Mouse (Mus musculus) skeletal muscle tissue, adult 2 months (tissue): Measurements from ENCODE around the gene Tgfb1.
"Not testable (repeated sequence)": the region's sequence is repeated elsewhere in the genome, so short reads cannot be mapped to it uniquely, and the experiment has no call there.

Experiments
- DNase-seq: peaks from one replicate; pipeline ENCODE4 v3.0.0-alpha.2; 2012; ENCODE audit warnings: low read depth, low spot score

The Tgfb1 gene

DNA sequence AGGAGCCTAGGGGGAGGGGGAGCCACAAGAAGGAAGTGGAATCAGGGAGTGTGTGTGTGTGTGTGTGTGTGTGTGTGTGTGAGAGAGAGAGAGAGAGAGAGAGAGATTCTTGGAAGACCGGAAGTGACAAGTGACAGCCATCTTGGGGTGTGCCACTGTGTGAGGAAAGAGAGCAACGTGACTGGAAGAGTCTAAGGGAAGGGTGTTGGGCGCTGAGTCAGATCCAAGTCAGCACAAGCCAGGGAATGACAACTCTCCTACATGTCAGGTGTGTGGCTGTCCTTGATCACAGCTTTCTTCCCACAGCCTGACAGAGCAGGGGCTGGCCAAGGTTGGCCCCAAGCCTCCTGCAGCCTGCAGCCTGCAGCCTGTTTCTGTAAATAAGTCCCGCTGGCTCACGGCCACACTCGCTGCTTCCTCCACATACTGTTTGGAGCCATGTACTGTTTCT is 19.0 kb downstream of the Tgfb1 start:
- no peak for DNase-seq

- DNase-seq: no peak
These were observed 19.9 kb downstream of the Tgfb1 start for GRCm38 (mm10) chr7:25706578-25707170.

- no peak for DNase-seq
These were observed 20.9 kb downstream of the Tgfb1 start for GRCm38 (mm10) chr7:25707581-25708292.

GRCm38 (mm10) chr7:25709961-25710360 is 23.2 kb downstream of the Tgfb1 start:
- no peak for DNase-seq

GRCm38 (mm10) chr7:25710519-25711130 is 23.8 kb downstream of the Tgfb1 start:
- DNase-seq: no peak

- DNase-seq: no peak
These were observed 24.4 kb downstream of the Tgfb1 start for GRCm38 (mm10) chr7:25711165-25711564.

GRCm38 (mm10) chr7:25711731-25712197 is 25.0 kb downstream of the Tgfb1 start:
- DNase-seq: peak; percentile 67

DNA sequence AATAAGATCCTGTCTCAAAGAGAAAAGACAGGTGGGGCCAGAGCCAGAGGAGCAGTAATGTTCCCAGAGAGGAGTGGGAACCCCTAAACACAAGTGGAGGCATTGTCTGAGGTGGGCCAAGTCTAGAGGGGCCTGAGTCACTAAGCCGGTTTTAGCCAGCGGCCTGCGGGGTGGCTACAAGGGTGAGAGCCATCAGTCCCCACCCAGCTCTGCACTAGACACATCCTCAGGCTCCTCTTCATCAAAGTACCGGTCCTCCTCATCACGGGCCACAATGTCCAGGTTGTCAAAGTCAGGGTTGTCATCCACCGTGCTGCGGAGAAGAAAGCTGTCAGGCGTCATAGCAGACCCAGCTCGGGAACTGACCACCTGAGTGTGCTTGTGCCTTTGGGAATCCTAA is 26.0 kb downstream of the Tgfb1 start:
- DNase-seq: no peak

GRCm38 (mm10) chr7:25714581-25714980 is 27.8 kb downstream of the Tgfb1 start:
- DNase-seq: no peak

GRCm38 (mm10) chr7:25715731-25716271 is 29.0 kb downstream of the Tgfb1 start:
- DNase-seq: no peak

DNA sequence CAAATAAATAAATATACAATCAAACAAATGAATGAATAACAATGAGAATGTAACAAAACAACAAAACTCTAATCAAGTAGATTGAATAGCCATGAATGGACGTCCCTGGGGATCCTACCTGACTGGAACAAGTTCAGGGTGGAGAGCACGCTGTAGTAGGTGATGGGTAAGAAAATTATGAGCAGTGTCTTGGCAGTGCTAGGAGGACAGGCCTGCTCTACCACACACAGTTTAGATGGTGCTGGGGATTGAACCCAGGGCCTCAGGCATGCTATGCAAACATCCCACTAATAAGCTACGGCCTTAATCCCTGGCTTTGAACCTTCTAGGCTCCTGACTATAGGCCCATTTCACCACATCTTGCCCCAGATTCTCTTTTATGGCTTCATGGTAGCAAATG is 30.7 kb downstream of the Tgfb1 start:
- DNase-seq: no peak

GRCm38 (mm10) chr7:25718788-25719417 is 32.1 kb downstream of the Tgfb1 start, which contains the start of gene Ccdc97:
Gene Ccdc97, minus strand, starts transcription at chr7:25719088.
- peak; percentile 97 for DNase-seq

GRCm38 (mm10) chr7:25719761-25720610 is 33.2 kb downstream of the Tgfb1 start:
- peak; percentile 70 for DNase-seq

- no peak for DNase-seq
These were observed 34.0 kb downstream of the Tgfb1 start for GRCm38 (mm10) chr7:25720760-25721159.

GRCm38 (mm10) chr7:25721776-25722175 is 35.0 kb downstream of the Tgfb1 start:
- DNase-seq: not testable (repeated sequence)

DNA sequence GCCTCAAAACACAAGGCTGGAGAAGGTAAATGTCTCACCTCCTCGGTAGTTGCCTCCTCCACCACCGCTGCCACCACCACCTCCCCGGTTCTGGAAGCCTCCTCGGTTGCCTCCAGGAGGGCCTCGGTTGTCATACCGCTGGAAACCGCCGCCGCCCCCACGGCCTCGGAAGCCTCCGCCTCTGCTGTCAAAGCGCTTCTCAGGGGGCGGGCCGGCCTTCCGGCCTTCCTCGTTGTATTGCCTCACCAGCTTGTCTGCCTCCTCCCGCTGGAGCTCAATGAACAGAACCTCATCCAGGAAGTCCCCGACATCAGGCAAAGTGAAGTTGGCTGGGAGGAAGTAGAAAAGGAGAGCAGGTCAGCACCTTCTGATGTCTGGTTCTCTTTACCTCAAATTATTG is 39.1 kb downstream of the Tgfb1 start:
- DNase-seq: no peak

DNA sequence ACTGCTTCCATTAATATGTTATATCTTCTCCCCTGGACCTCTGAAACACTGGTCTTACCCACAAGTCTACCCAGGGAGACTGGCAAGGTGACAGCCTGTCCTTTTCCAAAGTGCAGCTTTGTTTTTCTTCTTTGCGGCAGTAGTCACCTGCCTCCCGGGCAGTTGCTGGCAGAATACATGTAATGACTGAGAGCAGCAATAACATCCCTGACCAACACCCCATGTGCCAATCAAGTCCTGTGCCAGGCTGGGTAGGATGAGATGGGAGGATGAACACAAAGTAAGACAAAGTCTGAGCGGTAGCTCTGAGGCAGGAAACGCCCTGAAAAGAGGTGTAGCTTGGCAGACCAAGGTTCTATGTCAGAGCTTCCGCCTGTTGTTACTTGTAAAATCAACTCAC is 41.0 kb downstream of the Tgfb1 start:
- DNase-seq: no peak

DNA sequence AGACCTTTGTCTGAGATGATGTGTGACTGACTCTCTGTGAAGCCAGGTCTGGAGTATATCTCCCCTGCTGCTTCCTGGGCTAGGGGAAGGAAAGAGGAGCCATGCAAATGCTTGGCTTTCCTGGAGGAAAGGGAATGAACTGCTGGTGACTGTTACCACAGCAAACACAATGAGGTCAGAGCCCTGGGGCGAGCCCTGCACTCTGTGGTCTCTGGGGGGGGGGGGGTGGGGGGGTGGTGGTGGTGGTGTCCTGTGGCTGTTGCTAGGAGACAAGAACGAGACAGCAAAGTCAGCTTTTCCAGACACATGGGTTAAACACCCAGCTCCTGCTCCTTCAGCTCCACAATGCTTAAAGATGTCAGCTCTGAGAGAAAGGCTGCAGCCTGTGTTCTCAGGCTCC is 42.6 kb downstream of the Tgfb1 start:
- no peak for DNase-seq

DNA sequence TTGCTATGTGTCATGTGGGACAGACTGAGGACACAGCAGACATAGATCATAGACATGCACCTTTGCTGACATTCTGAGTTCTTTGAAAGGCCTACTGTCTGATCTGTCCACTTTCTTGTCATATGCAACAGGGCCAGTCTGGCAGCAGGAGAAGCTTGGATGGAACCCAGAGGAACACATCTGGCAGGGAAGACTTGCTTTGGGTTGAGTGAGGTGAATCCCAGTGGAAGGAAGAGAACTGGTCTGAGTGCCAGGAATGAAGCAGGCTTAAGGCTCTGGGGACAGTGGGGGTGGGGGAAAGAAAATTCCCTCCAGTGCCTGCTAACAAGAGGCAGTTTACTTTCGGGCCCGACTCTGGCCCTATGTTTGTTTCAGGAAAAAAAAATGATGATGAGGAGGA is 43.1 kb downstream of the Tgfb1 start:
- DNase-seq: peak; percentile 79

DNA sequence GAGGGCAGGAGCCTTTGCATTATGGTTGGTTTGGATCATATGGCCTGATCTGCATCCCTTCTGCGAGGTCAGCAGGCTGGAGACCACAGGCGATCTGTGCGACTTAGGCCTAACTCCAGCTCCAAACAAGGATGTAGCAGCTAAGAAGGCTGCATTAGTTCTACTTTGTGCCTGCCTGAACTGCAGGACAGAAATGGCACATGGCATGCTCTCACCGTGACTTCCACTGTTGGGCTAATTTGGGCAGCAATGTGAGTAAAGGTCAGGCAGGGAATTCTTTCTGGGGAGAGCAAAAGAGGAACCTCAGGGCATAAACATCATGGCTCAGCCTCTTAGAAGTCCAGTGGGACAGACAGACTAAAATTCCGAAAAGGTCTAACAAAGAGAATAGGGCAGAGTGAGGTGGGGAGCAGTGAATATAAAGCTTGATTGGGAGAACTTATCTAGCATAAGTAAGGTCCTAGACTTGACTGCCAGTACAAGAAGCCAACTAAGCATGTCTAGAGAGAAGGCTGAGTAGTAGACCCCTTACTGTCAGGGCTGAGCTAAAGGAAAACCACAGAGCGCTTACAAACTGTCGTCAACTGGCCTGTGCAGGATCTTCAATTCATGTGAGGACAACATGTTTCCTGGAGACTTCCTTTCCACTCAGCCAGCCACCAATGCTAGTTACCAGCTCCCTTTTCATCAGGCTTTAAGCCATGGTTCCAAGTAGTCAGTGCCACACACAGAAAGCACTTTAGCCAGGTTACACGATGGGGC is 44.7 kb downstream of the Tgfb1 start:
- DNase-seq: no peak
